Mouse (Mus musculus): ENCODE results near the gene Slc10a7. TPM values are rescaled to one million over a fixed set of nuclear protein-coding genes. Genes with fewer than 3 reads are reported as not detected.

The Slc10a7 gene
- total RNA-seq, 2 experiments from 2014 or later, result 7.0 to 9.1 TPM

GRCm38 (mm10) chr8:78626632-78627031 lies 117.5 kb downstream of the Slc10a7 start:
- DNase-seq, result no peak

DNA sequence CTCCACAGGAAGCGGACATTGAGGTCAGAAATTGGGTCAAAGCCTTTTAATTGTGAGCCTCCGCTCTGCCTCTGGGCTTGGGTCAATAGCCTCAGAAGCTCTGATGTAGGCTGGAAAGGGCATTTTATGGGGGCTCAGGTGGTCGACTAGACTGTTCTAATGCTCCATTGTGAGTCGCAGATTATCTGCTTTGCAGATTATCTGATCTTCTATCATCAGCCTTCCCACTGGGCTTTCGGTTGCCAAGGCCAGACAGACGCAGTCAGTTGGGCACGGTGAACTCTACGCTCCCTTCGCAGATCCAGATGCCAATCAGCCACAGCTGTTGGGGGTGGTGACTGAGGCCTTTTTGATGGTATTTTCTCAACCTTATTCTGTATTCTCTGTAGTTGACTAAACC lies 118.6 kb downstream of the Slc10a7 start:
- no peak for DNase-seq

GRCm38 (mm10) chr8:78630414-78631164 lies 121.4 kb downstream of the Slc10a7 start:
- no peak for DNase-seq

DNA sequence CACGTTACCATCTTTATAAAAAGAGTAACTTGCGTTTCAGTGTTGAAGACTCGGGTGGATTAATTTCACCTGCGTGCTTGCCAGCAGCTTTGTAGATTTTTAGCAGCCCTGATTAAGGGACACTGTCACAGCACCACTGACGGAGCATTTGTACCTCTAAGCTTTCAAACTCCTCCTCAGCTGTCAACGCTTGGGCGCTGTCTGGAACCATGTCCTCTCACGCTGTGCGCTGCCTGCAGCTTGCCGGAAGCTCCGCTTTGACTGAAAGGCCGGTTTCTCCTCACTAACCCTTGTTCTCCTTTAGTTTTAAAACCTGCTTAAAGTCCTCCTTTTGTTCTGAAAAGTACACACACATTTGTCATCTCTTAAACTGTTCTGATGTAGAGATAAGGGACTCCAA lies 123.9 kb downstream of the Slc10a7 start:
- DNase-seq, result no peak

DNA sequence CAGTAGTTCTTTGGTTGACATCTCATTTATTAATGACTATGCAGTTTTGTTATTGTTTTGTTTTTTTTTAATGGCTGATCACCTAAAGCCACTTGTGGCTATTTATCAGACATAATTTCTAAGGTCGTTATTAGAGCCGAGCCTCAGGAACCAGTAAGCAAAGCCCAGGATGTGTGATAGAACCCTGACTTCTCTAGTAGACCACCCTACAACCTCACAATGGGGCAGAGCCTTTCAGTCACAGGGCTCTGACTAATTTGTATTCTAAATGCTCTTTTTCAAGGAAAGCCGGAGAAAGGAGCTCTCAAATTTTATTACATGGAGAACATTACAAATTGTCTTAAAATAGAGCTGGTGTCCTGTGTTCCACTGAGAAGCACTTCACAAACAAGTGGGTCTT lies 124.9 kb downstream of the Slc10a7 start:
- no peak for DNase-seq

DNA sequence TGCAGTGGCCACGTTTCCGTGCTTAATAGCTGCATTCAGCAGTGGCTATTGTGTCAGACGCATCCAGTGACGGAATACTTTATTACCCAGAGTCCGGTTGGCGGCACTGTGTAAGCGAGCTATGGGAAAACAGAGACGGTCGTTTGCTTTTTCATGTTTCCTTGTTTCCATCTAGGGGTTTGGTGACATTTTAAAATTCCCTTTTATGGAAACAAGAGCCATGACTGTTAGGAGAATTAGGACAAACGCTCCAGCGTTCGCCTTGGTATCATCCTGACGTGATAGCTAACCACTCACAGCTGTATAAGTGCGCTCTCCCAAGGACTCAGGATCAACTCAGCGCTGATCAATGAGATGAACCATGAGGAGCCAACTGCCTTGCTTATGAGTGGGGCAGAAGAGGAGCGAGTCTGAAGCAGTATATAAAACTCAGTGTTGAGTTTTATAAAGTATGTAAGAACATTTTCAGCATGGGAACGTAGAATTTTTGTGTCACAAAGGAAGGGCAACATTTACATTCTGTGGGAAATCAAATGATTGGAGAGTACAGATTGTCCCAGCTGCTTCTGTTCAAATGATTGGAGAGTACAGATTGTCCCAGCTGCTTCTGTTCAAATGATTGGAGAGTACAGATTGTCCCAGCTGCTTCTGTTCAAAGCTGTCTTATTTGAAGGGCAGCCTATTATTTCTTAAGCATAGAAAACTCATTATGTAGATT lies 125.5 kb downstream of the Slc10a7 start:
- DNase-seq, result no peak

DNA sequence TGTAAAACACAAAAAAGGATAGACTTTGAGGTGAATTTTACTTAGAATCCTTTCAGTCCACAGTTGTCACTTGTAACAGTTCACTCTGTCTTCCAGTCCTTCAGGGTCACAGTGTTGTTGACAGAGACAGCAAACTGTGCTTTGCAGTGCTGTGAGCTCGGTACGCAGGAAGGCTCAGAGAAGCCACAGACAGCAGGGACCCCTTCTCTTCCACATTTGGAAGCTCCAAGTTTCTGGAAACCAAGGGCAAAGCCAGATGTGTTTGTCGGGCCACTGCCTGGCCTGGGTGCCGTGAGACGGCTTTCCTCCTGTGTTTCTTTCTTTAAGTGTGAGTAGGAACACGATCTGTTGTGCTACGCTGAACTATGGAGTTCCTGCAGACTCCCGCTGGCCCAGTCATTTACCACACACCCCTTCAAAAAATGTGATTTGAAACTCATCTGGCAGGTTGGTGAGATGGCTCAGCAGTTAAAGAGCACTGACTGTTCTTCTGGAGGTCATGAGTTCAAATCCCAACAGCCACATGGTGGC lies 126.2 kb downstream of the Slc10a7 start:
- no peak for DNase-seq

DNA sequence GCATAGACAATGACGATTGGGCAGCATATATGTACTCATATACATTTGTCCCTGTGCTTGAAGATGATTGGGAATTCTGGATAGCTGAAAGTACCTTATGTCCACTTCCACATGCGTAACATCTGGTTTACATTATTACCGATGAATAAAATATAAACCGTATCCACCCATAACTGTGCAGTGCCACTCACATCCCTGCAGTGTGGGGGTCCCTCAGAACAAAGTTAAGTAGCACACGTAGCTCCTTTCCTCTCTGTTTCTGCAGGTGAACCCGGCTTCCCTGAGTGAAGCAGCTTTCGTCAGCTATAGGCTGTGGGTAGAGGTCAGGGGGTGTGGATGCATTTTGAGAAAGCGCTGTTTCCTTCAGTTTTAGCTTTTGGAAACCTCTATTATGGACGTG lies 132.8 kb downstream of the Slc10a7 start:
- DNase-seq, result no peak

DNA sequence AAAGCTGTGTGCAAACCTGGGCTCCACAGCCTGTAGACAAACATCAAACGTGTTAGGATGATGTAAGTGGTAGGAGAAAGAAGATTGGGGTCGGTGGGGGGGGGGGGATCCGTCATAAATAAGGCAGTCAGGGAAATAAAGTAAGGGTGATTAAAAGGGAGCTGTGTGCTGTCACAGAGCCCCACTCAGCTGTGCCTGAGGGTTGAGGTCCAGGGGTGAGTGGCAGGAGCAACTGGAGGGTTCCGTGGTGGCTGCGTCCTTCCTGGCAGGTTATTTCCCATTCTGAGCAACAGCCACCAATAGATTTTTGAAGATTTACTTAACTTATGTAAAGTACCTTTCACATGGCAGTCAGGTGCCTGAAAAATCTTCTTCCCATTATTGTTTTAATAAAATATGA lies 133.2 kb downstream of the Slc10a7 start:
- DNase-seq, result no peak

DNA sequence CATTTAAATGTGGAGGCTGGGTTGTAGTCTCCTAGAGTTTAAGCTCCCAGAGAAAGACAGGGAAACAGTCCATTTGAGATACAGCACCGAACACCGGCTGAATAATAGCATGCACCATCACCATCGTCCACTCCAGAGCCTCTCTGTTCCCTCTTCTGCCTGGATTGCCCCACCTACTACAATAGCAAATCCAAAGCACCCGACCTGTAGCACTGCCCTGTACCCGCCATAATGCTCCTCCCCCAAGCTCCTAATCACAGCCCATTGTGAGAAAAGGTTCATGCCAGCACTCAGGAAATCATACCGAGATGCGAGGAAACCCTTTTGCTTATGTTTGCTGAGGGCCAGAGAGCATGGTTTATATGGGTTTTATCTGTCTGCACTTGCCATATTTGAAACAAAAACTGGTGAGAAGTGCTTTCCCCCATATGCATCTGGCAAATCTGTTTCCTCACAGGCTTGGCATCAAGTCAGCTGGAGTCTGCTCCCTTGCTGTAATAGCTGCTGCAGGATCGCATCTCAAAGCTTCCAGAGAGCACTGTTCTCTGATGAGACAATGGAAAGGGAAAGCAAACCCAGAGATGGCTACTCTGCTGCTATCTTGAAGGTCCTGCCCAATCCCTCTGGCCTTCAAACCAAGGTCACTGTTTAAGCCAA lies 138.0 kb downstream of the Slc10a7 start:
- DNase-seq, result peak; percentile 22 to 34

DNA sequence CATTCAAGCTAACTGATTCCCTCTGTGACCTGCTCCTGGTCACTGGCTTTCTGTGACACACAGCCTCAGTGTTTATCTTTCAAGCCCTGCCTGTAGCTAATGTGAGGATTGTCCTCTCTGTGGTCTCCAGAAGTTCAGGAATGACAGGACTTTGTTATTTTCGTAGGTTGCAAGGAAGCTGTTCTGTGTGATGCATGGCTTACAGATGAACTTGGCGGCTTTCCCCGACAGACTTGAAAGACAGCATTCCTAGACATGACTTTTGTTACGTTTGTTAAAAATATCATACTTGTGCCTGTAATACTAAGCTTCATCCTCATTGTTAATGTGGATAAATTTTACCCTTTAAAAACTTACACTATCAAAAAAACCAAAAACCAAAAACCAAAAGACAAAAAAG lies 138.7 kb downstream of the Slc10a7 start:
- DNase-seq, result no peak

DNA sequence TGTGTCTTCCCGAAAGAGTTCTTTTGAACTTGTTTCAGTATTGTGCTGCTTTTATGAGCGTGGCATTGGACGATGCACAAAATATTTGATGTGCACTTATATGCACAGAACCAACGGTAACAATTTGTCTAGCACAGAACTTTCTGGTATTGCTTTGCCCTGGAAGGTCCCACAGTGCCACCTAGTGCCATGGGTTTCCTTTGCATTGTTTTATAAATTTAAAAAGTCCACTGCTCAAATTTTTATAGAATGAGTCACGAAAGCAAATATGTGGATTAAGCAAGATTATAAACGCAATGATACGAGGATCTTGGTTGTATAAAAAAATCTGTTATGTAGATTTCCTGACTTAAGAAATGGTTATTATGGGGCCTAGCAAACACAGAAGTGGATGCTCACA lies 139.8 kb downstream of the Slc10a7 start:
- peak; percentile 31 to 57 for DNase-seq

DNA sequence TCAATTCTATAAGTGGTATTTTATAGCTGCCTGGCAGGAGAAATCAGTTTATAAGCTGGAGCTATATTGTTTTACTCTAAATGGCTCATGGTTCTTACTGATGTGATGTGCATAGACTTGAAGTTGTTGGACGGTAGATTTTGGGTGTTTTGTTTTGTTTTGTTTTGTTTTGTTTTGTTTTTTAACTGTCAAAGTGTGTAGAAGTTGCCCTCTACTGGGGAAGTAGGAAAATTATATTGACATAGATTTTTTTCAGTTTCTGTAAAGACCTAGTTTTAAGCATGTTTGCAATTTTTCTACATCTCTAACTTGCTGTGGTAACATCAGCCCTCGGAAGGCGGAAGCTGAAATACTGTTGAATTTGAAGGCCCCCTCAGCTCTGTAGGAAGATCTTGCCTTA lies 142.5 kb downstream of the Slc10a7 start:
- DNase-seq, result no peak

GRCm38 (mm10) chr8:78655351-78656045 lies 146.4 kb downstream of the Slc10a7 start:
- no peak for DNase-seq

GRCm38 (mm10) chr8:78656700-78657370 lies 147.7 kb downstream of the Slc10a7 start:
- no peak for DNase-seq

- no peak for DNase-seq
Measured at GRCm38 (mm10) chr8:78658172-78658571, 149.0 kb downstream of the Slc10a7 start.

GRCm38 (mm10) chr8:78659617-78660187 lies 150.6 kb downstream of the Slc10a7 start:
- no peak for DNase-seq

DNA sequence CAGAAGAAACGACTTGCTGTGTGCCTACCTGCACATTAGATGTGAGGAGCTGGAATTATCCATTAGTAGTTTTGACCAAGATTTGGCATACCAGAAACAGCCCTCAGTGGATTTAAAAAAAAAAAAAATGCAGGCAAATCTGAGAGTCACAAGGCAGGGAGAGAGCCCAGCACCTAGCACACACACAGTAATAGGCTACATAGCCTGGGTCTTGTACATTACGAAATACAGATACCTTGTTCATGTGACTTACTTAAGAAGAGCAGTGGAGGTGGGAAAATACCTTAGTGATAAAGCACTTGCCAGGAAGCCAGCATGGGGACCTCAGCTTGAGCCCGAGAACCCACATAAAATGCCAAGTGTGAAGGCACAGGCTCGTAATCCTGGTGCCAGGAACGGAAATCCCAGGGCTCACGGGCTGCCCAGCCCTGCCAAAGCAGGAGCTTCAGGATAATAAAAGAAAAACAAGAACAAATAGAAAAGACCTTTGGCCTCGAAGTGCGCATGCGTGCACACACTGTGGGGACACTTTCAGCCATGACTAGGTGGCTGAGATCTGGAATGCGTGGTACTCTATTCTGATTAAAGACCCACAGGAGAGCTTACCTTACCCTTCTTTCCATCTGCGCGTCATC lies 155.3 kb downstream of the Slc10a7 start:
- no peak for DNase-seq

- no peak for DNase-seq
Measured at GRCm38 (mm10) chr8:78667399-78667798, 158.3 kb downstream of the Slc10a7 start.

GRCm38 (mm10) chr8:78668206-78668605 lies 159.1 kb downstream of the Slc10a7 start:
- DNase-seq, result no peak

DNA sequence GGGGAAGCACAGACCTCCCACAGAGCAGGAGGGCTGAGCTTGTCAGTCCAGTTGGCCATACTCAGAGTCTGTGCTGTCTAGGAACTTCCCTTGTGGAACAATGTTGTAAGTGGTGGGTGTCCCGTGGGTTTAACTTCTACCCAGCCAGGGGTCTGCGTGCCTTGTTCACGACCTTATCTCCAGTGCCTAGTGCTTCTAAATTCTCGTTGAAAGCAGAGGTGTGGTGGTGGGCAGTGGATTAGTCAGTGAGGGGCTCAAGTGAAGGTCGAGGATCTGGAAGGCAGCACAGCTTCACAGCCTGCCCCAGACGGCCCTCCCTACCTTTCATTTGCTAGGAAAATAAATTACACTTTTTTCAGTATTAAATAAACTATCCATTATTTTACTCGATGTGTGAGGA lies 161.1 kb downstream of the Slc10a7 start:
- DNase-seq, result no peak
